Mouse (Mus musculus) megakaryocyte, embryonic 14.5 days (primary cell): ENCODE measurements around the gene Sult2b1. TPM values are rescaled to one million over a fixed set of nuclear protein-coding genes. Genes with fewer than 3 reads are reported as not detected.

Experiments used
- H3K27me3 ChIP-seq: replicated peaks from 2 replicates; pipeline ENCODE3; 2012; ENCODE audit warnings: inconsistent platforms
- H3K36me3 ChIP-seq: replicated peaks from 2 replicates; pipeline ENCODE3; 2012; ENCODE audit warnings: low read length, inconsistent platforms, mixed read lengths
- H3K4me1 ChIP-seq: 2 replicates; pipeline ENCODE4 v1.6.1; 2012; ENCODE audit warnings: inconsistent platforms
- H3K4me3 ChIP-seq: replicated peaks from 2 replicates; pipeline ENCODE3; 2012; ENCODE audit warnings: moderate library complexity, mild to moderate bottlenecking, inconsistent platforms
- H3K9me3 ChIP-seq: 2 replicates; pipeline ENCODE4 v1.6.1; 2012; ENCODE audit warnings: inconsistent platforms
- FLI1 ChIP-seq: IDR thresholded peaks from 2 replicates; pipeline ENCODE4 v1.6.1; 2012; ENCODE audit warnings: low read length, inconsistent platforms, mixed read lengths
- GATA1 ChIP-seq: IDR thresholded peaks from 3 replicates; pipeline ENCODE4 v1.6.1; 2012; ENCODE audit warnings: mixed read lengths, low read length, inconsistent platforms, borderline replicate concordance
- polyA plus RNA-seq: library from polyadenylated mRNA; stranded (reverse); fragments of >175 nt; gene quantifications from 2 replicates; pipeline ENCODE4 v1.2.3, GENCODE M21; 2012; ENCODE audit warnings: low replicate concordance; ENCODE audit not compliant: insufficient read depth

The Sult2b1 gene
- polyA plus RNA-seq, 1 experiment, result 1.00 TPM

DNA sequence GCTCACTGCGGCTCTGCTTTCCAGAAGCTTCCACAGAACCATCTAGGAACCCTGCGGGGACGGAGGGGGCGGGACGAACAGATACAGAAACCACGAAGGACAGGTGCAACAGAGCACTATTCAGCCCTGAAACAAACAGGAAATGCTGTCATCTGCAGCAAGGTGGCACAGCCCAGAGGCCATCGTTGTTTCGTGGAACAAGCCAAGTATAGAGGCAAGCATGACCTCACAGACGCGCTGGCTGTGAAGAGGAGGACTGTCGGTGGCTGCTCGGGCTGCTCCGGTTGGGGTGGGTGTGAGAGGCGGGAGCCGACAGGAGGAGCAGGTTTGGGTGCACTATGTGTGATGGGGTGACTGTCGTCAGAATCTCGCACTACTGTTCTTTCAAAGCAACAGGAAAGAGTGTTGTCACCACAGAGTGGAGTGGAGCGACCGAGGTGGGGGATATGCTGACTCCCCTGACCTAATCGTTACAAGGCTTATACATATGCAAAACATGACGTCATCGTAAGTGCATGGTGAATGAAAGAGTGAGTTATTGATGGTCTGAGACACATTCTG, 5.3 kb downstream of the Sult2b1 start:
- Histone ChIP-seq H3K9me3 (peaks cover 12% of the 10 kb centered on the region), H3K4me3 (peak overlapping the region; percentile 68), H3K4me1 (peaks cover 32% of the 10 kb centered on the region), H3K27me3 (peaks cover 80% of the 10 kb centered on the region), H3K36me3 (no peaks in the 10 kb centered on the region)
- TF ChIP-seq GATA1, result no peak
- TF ChIP-seq FLI1, result no peak

GRCm38 (mm10) chr7:45775237-45775636, 9.2 kb downstream of the Sult2b1 start:
- Histone ChIP-seq H3K4me1 (peaks cover 32% of the 10 kb centered on the region), H3K27me3 (peaks cover 67% of the 10 kb centered on the region), H3K36me3 (no peaks in the 10 kb centered on the region), H3K9me3 (peaks cover 12% of the 10 kb centered on the region), H3K4me3 (no peak overlapping the region)
- TF ChIP-seq FLI1, result no peak
- TF ChIP-seq GATA1, result no peak

- H3K4me1 ChIP-seq, result peaks cover 26% of the 10 kb centered on the region
- peaks cover 20% of the 10 kb centered on the region for H3K9me3 ChIP-seq
- H3K4me3 ChIP-seq, result no peak overlapping the region
- H3K36me3 ChIP-seq, result no peaks in the 10 kb centered on the region
- peaks cover 55% of the 10 kb centered on the region for H3K27me3 ChIP-seq
- TF ChIP-seq FLI1 (no peak), GATA1 (no peak)
Measured at GRCm38 (mm10) chr7:45771101-45771500, 13.4 kb downstream of the Sult2b1 start.

GRCm38 (mm10) chr7:45770427-45771082, 13.9 kb downstream of the Sult2b1 start:
- TF ChIP-seq FLI1, result no peak
- TF ChIP-seq GATA1, result no peak
- Histone ChIP-seq H3K36me3 (no peaks in the 10 kb centered on the region), H3K4me3 (no peak overlapping the region), H3K9me3 (peaks cover 15% of the 10 kb centered on the region), H3K27me3 (peaks cover 55% of the 10 kb centered on the region), H3K4me1 (peaks cover 28% of the 10 kb centered on the region)

DNA sequence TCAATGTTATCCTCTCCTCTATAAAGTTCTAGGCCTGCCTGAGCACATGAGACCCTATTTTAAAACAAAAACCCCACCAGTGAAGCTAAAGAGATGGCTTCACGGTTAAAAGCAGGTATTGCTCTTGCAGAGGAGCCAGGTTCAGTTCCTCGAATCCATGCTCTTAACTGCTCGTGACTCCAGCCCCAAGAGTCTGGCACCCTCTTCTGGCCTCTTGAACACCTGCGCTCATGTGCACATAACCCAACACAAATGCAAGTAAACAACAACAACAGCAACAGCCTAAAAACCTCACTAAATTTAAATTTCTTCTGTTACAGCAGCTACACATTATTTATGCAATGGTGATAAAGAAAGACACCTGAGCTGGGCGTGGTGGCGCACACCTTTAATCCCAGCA, 17.0 kb downstream of the Sult2b1 start:
- no peak for TF ChIP-seq FLI1
- TF ChIP-seq GATA1, result no peak
- H3K4me1 ChIP-seq, result peaks cover 23% of the 10 kb centered on the region
- peaks cover 8% of the 10 kb centered on the region for H3K9me3 ChIP-seq
- peaks cover 39% of the 10 kb centered on the region for H3K27me3 ChIP-seq
- H3K36me3 ChIP-seq, result no peaks in the 10 kb centered on the region
- H3K4me3 ChIP-seq, result no peak overlapping the region

GRCm38 (mm10) chr7:45766764-45767163, 17.7 kb downstream of the Sult2b1 start:
- peaks cover 22% of the 10 kb centered on the region for H3K4me1 ChIP-seq
- peaks cover 8% of the 10 kb centered on the region for H3K9me3 ChIP-seq
- no peak overlapping the region for H3K4me3 ChIP-seq
- TF ChIP-seq GATA1, result no peak
- TF ChIP-seq FLI1, result no peak
- peaks cover 37% of the 10 kb centered on the region for H3K27me3 ChIP-seq
- H3K36me3 ChIP-seq, result no peaks in the 10 kb centered on the region

DNA sequence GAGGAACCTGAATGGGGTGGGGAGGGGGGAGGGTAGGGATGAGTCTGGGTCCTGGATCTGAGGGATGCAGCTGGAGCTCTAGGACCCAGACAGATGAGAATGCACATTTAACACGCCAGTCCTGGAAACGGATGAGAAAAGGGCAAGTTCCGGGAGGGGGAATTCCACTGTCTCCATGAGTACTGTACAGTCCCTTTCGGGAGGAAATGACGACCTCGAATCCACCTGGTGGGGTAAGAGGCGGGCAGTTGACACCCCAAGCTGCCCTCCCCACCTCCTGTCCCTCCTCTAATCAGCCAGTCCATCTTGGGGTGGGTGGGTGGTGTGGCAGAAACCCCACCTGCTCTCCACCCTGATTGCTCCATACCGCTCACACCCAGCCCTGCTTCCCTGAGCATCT, 18.5 kb downstream of the Sult2b1 start:
- Histone ChIP-seq H3K4me1 (peaks cover 15% of the 10 kb centered on the region), H3K27me3 (peaks cover 36% of the 10 kb centered on the region), H3K36me3 (no peaks in the 10 kb centered on the region), H3K9me3 (peaks cover 8% of the 10 kb centered on the region), H3K4me3 (no peak overlapping the region)
- no peak for TF ChIP-seq FLI1
- no peak for TF ChIP-seq GATA1

DNA sequence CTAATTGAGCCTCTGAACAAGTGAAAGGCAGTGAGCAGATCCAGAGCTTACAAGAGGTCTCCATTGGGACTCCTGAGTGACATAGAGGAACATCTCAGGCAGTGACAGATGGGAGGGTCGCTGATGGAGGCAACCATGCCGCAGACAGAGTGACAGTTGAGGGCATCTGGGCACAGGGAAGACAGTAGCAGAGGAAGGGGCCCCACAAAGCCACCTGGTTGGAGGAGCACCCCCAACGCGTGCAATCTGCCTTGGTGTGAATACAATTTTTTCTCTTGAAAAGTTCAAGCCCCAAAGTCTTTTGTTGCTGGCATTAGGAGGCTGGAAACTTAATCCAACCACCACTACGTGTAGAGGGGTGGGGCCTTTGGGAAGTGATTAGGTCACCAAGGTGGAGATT, 24.3 kb downstream of the Sult2b1 start:
- Histone ChIP-seq H3K4me1 (peaks cover 7% of the 10 kb centered on the region; the same call in 1 of the 2 replicates), H3K4me3 (no peak overlapping the region), H3K27me3 (peaks cover 50% of the 10 kb centered on the region), H3K36me3 (no peaks in the 10 kb centered on the region), H3K9me3 (no peaks in the 10 kb centered on the region)
- no peak for TF ChIP-seq GATA1
- no peak for TF ChIP-seq FLI1

DNA sequence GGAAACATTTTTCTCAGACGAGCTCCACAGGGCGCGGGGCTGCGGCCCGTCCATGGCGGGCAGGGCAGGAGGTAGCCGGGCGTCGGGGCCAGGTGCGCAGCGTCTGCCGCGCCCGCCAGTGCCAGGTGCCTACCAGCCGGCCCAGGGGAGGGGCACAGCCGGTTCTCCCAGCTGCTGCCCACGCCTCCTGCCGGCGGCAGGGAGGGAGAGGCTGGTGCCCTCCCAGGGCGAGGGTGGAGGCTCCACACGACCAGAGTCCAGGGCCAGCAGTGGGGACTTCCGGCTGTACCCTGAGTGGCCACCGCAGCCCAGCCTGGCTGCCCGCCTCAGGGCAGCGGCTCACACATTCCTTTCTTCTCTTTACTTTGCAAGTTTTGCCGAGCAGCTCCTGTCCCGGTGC, 25.1 kb downstream of the Sult2b1 start:
- H3K4me3 ChIP-seq, result no peak overlapping the region

DNA sequence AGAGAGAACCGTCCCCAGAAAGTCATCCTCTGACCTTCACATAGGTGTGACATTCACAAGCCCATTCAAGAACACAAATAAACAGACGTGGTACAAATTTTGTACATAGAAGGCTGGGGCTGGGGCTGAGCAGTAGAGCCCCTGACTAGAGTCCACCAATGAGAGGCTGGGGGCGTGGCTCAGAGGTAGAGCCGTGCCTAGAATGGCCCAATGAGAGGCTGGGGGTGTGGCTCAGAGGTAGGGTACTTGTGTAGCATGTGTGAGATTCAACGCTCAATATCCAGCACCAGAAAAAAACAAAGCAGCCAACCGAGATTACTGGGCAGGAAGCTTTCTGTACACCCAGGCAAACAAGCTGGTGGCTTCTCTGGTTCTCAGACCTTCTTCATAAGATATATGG, 28.8 kb downstream of the Sult2b1 start:
- peaks cover 7% of the 10 kb centered on the region; the same call in 1 of the 2 replicates for H3K9me3 ChIP-seq
- no peaks in the 10 kb centered on the region for H3K36me3 ChIP-seq
- peaks cover 9% of the 10 kb centered on the region; the same call in 1 of the 2 replicates for H3K4me1 ChIP-seq
- H3K4me3 ChIP-seq, result no peak overlapping the region
- H3K27me3 ChIP-seq, result peaks cover 55% of the 10 kb centered on the region
- no peak for TF ChIP-seq GATA1
- TF ChIP-seq FLI1, result no peak

More for the DNA sequence above, 25.1 kb downstream of the Sult2b1 start:
- Histone ChIP-seq H3K4me1 (peaks cover 7% of the 10 kb centered on the region; the same call in 1 of the 2 replicates), H3K36me3 (no peaks in the 10 kb centered on the region), H3K27me3 (peaks cover 48% of the 10 kb centered on the region), H3K9me3 (no peaks in the 10 kb centered on the region)
- TF ChIP-seq FLI1 (no peak), GATA1 (no peak)

- Histone ChIP-seq H3K27me3 (peaks cover 35% of the 10 kb centered on the region), H3K4me3 (no peak overlapping the region), H3K36me3 (no peaks in the 10 kb centered on the region), H3K9me3 (peaks cover 15% of the 10 kb centered on the region), H3K4me1 (peaks cover 33% of the 10 kb centered on the region)
- no peak for TF ChIP-seq FLI1
- TF ChIP-seq GATA1, result no peak
Measured at GRCm38 (mm10) chr7:45750162-45750561, 34.3 kb downstream of the Sult2b1 start.
